Mouse (Mus musculus) thymus, adult 2 months (tissue): Measurements from ENCODE around the gene Pglyrp1. TPM values are rescaled to one million over a fixed set of nuclear protein-coding genes. Genes with fewer than 3 reads are reported as not detected.
"Not testable (repeated sequence)": the region's sequence is repeated elsewhere in the genome, so short reads cannot be mapped to it uniquely, and the experiment has no call there.

Source experiments
- DNase-seq: peaks from one replicate; pipeline ENCODE4 v3.0.0; 2021
- H3K27ac ChIP-seq: fragments of 200-500 bp; 2 replicates; pipeline ENCODE4 v1.5.1; 2012; ENCODE audit warnings: low read length, control low read depth; ENCODE audit not compliant: control insufficient read depth, insufficient read depth
- H3K27me3 ChIP-seq: fragments of 200-500 bp; 2 replicates; pipeline ENCODE4 v1.6.1; 2012; ENCODE audit warnings: mild to moderate bottlenecking, low read length, moderate library complexity, mixed read lengths; ENCODE audit not compliant: control insufficient read depth, insufficient read depth
- H3K36me3 ChIP-seq: fragments of 200-500 bp; 2 replicates; pipeline ENCODE4 v1.6.1; 2012; ENCODE audit warnings: mild to moderate bottlenecking, low read length, moderate library complexity; ENCODE audit not compliant: control insufficient read depth, insufficient read depth
- H3K4me1 ChIP-seq: fragments of 200-500 bp; replicated peaks from 2 replicates; pipeline ENCODE4 v1.6.1; 2012; ENCODE audit warnings: low read length; ENCODE audit not compliant: control insufficient read depth, insufficient read depth
- H3K4me3 ChIP-seq: fragments of 200-500 bp; 2 replicates; pipeline ENCODE4 v1.5.1; 2012; ENCODE audit warnings: mild to moderate bottlenecking, low read length, control low read depth, moderate library complexity; ENCODE audit not compliant: control insufficient read depth, insufficient read depth
- CTCF ChIP-seq: fragments of 200-500 bp; IDR thresholded peaks from 2 replicates; pipeline ENCODE4 v1.5.1; 2012; ENCODE audit warnings: mild to moderate bottlenecking, control low read depth, low read length, moderate library complexity, borderline replicate concordance; ENCODE audit not compliant: control insufficient read depth, poor library complexity, insufficient read depth; ENCODE audit errors: extremely low read depth
- POLR2A ChIP-seq: fragments of 200-500 bp; IDR thresholded peaks from 2 replicates; pipeline ENCODE4 v1.6.1; 2012; ENCODE audit warnings: mild to moderate bottlenecking, low read length, control low read depth, moderate library complexity; ENCODE audit not compliant: control insufficient read depth, poor library complexity, insufficient read depth; ENCODE audit errors: extremely low read depth
- WGBS: fragments of 180-500 bp; shearing (Covaris S2); methylation state at CpG from one replicate; pipeline ENCODE4 v1.1.7; 2018; 5-methylcytosine and 5-hydroxymethylcytosine counted together
- polyA plus RNA-seq: library from polyadenylated mRNA; depleted of rRNA; stranded (reverse); fragments of >200 nt; gene quantifications from 2 replicates; pipeline ENCODE4 v1.2.3, GENCODE M21; 2012; rRNA removed

The Pglyrp1 gene
- 49.8 and 59.4 TPM in 2 replicates for polyA plus RNA-seq

DNA sequence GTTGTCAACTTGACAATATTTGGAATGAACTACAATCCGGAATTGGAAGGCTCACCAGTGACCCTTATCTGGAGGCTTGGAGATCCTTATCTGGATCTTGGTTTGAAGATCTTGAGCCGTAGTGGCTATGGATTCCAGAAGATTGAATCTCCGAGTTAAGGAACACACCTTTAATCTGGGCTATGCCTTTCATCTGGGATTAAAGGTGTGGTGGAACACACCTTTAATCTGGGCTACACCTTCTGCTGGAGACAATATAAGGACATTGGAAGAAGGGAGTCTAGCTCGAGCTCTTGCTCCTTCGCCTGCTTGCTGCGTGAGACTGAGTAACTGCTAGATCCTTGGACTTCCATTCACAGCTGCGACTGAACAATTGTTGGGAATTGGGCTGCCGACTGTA, at the start of gene Pglyrp1:
TSS of gene Pglyrp1 (plus strand) at position 301 of the 400 bp plus-strand sequence.
- 86% methylated on average over 1 of the region's 8 CpGs for WGBS
- H3K4me1 ChIP-seq, H3K4me3 ChIP-seq, H3K27ac ChIP-seq, H3K36me3 ChIP-seq, DNase-seq, H3K27me3 ChIP-seq: not testable (repeated sequence)

DNA sequence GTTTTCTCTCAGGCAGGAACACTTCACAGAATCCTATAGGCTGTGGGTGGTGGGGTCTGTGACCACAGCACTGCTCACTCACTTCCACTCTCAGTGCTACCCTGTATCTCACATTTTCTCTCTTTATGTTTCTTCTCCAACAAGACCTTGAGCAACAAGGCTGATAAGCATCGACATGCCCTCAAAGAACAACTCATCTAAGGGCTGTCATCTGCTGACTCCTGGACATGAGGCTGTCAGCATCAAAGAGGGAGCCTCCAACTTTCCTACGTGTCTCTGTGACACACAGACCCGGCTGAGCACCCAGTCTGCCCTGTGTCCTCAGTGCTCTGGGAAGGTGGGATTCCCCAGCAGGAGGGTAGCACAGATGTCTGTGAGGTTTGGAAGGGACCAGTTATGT, 49.6 kb upstream of the Pglyrp1 start, which contains the start of gene Psg17:
TSS of gene Psg17 (minus strand) at position 101 of the 400 bp plus-strand sequence.
- WGBS = 65% methylated on average over 3 of the region's 3 CpGs
- no peak within 1 kb of the TSS for H3K27ac ChIP-seq
- H3K27me3 ChIP-seq = no peaks in the 10 kb centered on the region
- TF ChIP-seq CTCF (no peak), POLR2A (no peak)
- no peaks in the 10 kb centered on the region for H3K4me1 ChIP-seq
- no peaks in the 10 kb centered on the region for H3K36me3 ChIP-seq
- no peak within 1 kb of the TSS for H3K4me3 ChIP-seq
- DNase-seq = no peak

DNA sequence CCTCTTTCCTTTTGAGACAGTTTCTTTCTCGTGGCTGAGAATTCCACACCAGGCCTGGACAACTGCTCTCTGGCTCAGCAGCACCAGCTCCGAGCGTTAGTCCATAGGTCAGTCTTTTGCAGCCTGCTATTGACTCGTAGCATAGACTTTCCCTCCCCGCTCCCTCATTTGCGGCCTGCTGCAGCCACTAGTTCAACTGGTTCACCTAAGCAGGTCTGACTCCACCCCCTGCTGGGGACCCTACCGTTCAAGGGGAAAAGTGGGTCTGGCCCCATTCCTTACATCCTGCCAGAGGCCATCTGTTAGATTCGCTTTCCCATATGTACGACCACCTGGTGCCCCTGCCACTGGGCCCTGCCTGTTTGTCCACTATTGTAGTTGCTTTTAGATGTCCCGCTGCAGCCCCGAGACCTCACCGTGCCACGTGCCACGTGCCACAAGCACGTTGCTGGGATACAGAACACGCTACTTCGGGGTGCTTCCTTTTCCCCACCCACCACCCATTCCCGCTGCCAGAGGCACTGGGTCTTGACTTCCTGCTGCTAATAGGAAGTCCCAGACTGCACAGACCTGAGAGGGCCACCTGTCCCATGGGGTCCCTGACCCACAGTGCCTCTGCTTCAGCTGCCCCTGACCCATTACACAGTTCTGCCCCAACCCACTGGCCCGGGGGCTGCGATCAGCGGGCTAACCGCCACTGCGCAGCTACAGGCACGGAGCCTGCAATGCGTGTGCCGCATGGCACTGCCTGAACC, 43.2 kb upstream of the Pglyrp1 start:
- no peaks in the 10 kb centered on the region for H3K27me3 ChIP-seq
- TF ChIP-seq CTCF (no peak), POLR2A (no peak)
- H3K4me3 ChIP-seq = no peak overlapping the region
- no peaks in the 10 kb centered on the region for H3K36me3 ChIP-seq
- no peaks in the 10 kb centered on the region for H3K4me1 ChIP-seq
- WGBS = 78% methylated on average over 26 of the region's 26 CpGs
- DNase-seq = no peak
- no peak overlapping the region for H3K27ac ChIP-seq

DNA sequence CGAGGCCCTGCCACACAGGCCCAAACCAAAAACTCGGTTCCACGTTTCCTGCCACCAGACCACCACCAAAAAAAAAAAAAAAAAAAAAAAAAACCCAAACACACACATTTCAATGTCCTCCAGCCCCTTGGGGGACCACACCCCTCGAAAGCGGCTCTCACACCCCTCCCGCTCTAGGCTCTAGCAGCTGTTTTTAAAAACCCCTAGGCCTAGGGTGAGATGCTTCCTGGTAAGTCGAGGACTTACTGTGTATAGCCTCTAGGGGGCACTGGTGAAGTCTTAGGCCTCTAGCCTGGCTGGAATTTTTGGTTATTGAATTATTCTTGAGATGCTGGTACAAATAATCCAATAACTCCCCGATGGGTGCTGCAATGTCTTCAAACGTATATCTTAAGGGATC, 42.5 kb upstream of the Pglyrp1 start:
- no peak overlapping the region for H3K27ac ChIP-seq
- H3K27me3 ChIP-seq = no peaks in the 10 kb centered on the region
- DNase-seq = no peak
- no peak for TF ChIP-seq CTCF
- no peak for TF ChIP-seq POLR2A
- WGBS = 82% methylated on average over 9 of the region's 9 CpGs
- H3K4me1 ChIP-seq = no peaks in the 10 kb centered on the region
- no peak overlapping the region for H3K4me3 ChIP-seq
- H3K36me3 ChIP-seq = no peaks in the 10 kb centered on the region

GRCm38 (mm10) chr7:18829545-18829944, 41.6 kb upstream of the Pglyrp1 start:
- Histone ChIP-seq H3K4me3 (no peak overlapping the region), H3K36me3 (no peaks in the 10 kb centered on the region), H3K4me1 (no peaks in the 10 kb centered on the region), H3K27ac (no peak overlapping the region), H3K27me3 (no peaks in the 10 kb centered on the region)
- WGBS = 84% methylated on average over 7 of the region's 7 CpGs
- DNase-seq = no peak
- TF ChIP-seq POLR2A (no peak), CTCF (no peak)

DNA sequence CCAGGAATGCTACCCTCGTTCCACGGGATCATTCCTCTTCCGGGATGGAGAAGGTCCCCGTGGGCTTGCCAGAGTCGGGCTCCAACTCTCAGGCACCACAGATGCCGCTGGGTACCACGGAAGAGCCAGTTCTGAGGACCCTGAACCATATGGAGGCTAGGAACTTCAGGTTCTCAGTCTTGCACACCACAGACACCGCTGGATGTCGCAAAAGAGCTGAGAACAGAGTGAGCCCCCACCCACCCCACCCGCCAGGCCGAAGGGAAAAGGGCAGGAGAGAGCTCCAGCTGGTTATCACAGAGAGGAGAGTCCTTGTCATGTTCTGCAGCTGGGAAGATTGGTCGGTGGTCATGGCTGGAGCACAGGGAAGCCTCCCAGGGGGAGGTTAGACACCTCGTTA, 38.8 kb upstream of the Pglyrp1 start:
- WGBS = 51% methylated on average over 13 of the region's 13 CpGs
- no peak for TF ChIP-seq POLR2A
- no peak for TF ChIP-seq CTCF
- Histone ChIP-seq H3K4me1 (no peaks in the 10 kb centered on the region), H3K27ac (no peak overlapping the region), H3K27me3 (no peaks in the 10 kb centered on the region), H3K4me3 (no peak overlapping the region), H3K36me3 (no peaks in the 10 kb centered on the region)
- DNase-seq = no peak

- Histone ChIP-seq H3K27ac (peak within 1 kb of the TSS; percentile 34; the same call in 1 of the 2 replicates), H3K36me3 (no peaks in the 10 kb centered on the region), H3K27me3 (no peaks in the 10 kb centered on the region), H3K4me3 (peak within 1 kb of the TSS; percentile 41), H3K4me1 (peaks cover 10% of the 10 kb centered on the region)
- no peak for TF ChIP-seq POLR2A
- no peak for TF ChIP-seq CTCF
- 19% methylated on average over 3 of the region's 3 CpGs for WGBS
- no peak for DNase-seq
Measured at GRCm38 (mm10) chr7:18839865-18840264, 31.3 kb upstream of the Pglyrp1 start, which contains the start of gene Mill2. Mill2 (plus strand) TSS chr7:18839966.
